Mouse (Mus musculus) kidney, adult 2 months (tissue): ENCODE data around the gene Gimap1.

Experiments used
- CTCF ChIP-seq: fragments of 200-500 bp; conservative IDR thresholded peaks from 2 replicates; pipeline ENCODE4 v1.5.1; 2011; ENCODE audit warnings: low read depth, mild to moderate bottlenecking, control low read depth, low read length, moderate library complexity, mixed read lengths; ENCODE audit not compliant: insufficient read depth, insufficient read length
- POLR2A ChIP-seq: fragments of 200-500 bp; IDR thresholded peaks from one replicate; pipeline ENCODE4 v1.6.1; 2011; ENCODE audit warnings: low read depth, low read length, control low read depth

DNA sequence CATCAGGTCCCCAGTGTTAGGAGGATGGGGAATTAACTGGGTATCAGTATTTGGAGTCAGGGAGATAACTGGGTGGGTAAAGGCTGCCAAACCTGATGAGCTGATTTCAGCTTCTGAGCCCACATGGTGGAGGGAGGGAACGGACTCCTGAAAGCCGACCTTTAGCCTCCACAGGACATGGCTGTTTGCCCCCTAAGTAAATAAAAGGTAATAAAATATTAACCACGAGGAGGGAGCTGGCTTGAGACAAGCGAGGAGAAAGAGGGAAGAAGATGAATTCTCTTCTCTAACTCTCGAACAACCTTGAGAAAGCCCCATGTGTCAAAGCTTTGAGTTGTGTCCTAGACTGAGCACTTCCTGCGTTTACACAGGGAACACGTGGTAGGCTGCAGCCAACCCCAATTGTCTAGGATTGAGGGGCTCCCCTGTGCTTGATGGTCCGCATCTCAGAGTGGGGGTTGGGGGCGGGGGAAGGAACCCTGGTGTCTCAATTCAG, 2.9 kb downstream of the Gimap1 start:
- TF ChIP-seq CTCF (no peak), POLR2A (no peak)
